Mouse (Mus musculus): Measurements from ENCODE around the gene Rab43. TPM values are rescaled to one million over a fixed set of nuclear protein-coding genes. Genes with fewer than 3 reads are reported as not detected.

The Rab43 gene
- total RNA-seq (2021), result 10 to 100 TPM; 17.2 to 21.9 TPM
- long read RNA-seq, experiment 1, full-length matches to known transcripts, result 5 of 6 reads
- long read RNA-seq, experiment 1, partial matches to known transcripts, result 0 of 6 reads
- long read RNA-seq, experiment 1, other reads (novel, unspliced or antisense), result 1 of 6 reads
- long read RNA-seq, experiment 2, full-length matches to known transcripts, result 3 of 3 reads
- long read RNA-seq, experiment 2, partial matches to known transcripts, result 0 of 3 reads
- long read RNA-seq, experiment 2, other reads (novel, unspliced or antisense), result 0 of 3 reads

DNA sequence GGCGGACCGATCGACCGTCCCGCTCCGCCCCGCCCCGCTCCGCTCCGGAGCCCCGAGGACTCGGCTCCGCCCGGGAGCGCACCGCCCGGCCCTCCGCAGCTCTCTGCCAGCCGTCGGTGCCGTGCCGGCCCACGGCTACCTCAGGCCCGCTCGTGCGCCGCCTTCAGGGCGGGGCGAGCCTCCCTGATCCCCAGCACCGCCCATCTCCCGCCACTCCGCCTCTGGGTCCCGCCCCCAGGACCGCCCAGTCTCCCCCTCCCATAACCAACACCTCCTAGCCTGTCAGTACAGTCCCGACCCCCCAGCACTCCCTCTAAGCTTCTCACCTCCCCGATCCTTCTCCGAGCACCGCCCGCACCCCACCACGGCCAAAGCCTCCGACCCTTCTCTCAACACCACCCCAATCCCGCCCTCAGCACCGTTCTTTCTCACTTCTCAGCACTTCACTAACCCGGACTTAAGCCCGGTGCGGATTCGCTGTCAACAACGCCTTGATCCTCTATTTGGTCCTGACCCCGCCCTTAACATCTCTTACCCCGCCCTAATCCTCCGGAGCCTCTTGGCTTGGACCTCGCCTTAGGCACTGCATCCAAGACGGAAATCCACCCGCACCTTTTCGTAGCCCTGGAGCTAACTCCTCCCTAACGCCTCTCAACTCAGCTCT is at the start of gene Rab43:
Gene Rab43, minus strand, starts transcription at position 490 of the 664 bp plus-strand sequence.
- peak; percentile 84 to 92 for DNase-seq (ENCODE audit: low spot score in 2 of 2)

DNA sequence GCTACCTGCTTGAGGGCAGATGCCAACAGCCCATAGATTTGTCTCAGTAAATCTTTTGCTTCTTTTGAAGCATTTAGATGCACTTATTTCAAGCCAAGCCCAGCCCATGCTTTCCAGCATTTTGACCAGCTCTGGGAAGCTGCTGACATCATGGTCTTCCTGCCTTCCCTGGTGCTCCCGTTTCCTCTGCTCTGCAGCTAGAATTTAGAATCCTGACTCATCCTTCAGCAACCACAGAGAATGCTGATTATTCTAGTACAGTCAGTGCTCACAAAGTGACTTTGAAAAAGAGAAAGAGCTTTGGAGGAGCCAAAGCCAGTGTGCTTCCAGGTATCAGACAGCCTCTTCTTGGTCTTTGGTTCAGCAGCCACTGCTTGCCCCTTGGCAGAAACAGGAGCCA is 45.1 kb upstream of the Rab43 start:
- no peak for DNase-seq (ENCODE audit: low spot score in 2 of 2)

DNA sequence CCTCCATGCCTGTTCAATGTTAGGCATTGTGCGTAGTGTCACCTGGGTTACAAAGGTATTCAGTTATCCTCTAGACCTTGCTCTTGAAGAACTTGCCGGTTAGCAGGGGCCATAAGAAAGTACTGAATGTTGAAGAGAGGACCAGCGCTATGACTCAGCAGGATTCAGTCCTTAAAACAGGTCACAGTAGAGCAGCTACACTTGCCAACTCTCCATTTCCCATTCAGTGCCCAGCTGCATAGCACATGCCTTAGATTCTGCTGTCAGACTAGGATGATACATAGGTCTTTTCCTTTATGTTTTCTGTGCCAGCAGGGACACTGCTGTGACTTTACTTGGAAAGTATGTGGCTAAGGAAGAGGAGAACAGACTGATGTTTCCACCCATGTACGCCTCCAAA is 41.5 kb upstream of the Rab43 start:
- no peak for DNase-seq (ENCODE audit: low spot score in 2 of 2)

DNA sequence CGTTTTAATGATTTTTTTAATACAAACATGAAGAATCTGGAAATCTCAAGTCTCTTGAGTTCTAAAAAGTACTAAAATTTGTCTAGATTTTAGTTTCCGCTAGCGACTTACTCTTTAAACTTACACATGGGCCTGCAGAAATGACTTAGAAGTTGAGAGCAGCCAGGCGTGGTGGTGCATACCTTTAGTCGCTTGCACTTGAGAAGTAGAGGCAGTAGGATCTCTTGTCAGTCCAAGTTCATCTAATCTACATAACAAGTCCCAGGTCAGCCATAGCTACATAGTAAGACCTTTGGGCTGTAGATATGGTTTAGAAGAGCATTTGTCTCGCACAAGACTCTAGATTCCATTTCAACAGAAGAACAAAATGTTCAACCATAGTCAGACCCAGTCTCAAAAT is 39.9 kb upstream of the Rab43 start:
- DNase-seq (ENCODE audit: low spot score in 2 of 2), result no peak

DNA sequence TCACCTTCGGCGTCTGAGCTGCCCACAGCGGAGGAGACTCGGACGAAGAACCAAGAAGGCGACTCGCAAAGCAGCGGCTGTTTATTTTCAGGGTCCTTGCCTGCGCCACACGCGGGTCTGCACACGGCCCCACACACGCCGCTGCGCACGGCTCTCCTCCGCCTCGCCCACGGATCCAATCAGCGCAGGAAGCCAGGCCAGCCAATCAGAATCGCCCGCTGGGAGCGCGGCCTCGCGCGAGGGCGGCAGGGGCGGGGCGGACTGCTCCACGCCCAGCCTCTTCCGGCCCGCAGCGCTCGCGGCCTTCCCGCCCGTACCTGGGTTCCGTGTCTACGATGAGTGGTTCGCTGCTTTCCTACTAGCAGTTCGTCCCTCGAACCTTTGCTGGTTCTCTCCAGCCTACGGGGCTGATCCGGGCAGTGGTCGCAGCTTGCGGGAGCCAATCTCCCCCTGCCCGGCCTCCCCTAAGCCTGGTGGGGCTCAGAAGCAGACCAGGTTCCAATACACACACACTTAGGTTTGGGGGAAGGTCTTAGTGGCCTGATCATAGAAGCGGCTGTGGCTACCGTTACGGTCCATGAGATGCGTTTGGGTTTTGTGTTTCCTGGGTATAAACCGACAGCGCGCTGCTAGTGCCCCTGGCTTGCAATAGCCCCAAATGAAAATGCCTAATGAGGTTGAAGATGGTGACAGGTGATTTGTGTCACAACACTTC is 39.1 kb upstream of the Rab43 start, which contains the start of gene Cnbp:
Gene Cnbp, minus strand, starts transcription at position 207 of the 715 bp plus-strand sequence.
- DNase-seq (ENCODE audit: low spot score in 2 of 2), result peak; percentile 93 to 97

DNA sequence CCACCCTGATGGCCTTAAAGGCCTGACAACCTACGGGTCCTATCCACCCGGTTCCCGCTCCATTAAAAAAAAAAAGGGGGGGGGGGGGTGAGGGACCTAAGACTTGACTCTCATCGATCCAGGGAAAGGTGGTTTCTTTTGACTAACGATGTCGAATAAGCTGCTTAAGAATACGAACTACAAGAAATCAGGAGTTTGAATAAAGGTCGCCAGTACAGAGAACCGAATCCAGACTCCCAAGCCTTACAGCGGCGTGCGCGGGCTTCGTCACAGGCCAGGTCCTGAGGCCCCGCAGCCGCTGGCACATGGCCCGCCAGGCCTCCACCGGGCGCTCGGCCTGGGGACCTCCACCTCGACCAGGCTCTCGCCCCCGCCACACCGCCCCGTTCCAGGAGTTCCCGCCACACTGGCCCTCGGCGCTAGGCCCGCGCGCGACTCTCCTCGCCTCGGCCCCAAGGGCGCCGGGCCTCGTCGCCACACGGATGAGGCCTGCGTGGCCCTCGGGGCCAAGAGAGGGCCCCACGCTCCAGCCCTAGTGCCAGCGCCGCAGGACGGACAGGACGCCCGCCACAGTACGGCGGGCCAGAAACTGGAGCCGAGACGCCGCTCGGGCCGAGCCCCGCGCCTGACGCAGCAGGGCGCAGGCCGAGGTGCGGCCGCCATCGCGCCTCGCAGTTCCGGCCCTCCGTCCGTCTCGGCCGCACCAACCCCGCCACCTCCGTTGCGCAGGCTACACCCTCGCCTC is 38.4 kb upstream of the Rab43 start:
- peak in 1 of 2 experiments; percentile 55 for DNase-seq (ENCODE audit: low spot score in 2 of 2)

GRCm38 (mm10) chr6:87849780-87850154 is 37.8 kb upstream of the Rab43 start:
- no peak for DNase-seq (ENCODE audit: low spot score in 2 of 2)

- no peak for DNase-seq (ENCODE audit: low spot score in 2 of 2)
Observed at GRCm38 (mm10) chr6:87846813-87847212, 34.8 kb upstream of the Rab43 start.

GRCm38 (mm10) chr6:87845031-87845695 is 33.2 kb upstream of the Rab43 start:
- no peak for DNase-seq (ENCODE audit: low spot score in 2 of 2)

- DNase-seq (ENCODE audit: low spot score in 2 of 2), result no peak
Observed at GRCm38 (mm10) chr6:87842254-87842653, 30.3 kb upstream of the Rab43 start.

GRCm38 (mm10) chr6:87841635-87842034 is 29.7 kb upstream of the Rab43 start:
- DNase-seq (ENCODE audit: low spot score in 2 of 2), result no peak

DNA sequence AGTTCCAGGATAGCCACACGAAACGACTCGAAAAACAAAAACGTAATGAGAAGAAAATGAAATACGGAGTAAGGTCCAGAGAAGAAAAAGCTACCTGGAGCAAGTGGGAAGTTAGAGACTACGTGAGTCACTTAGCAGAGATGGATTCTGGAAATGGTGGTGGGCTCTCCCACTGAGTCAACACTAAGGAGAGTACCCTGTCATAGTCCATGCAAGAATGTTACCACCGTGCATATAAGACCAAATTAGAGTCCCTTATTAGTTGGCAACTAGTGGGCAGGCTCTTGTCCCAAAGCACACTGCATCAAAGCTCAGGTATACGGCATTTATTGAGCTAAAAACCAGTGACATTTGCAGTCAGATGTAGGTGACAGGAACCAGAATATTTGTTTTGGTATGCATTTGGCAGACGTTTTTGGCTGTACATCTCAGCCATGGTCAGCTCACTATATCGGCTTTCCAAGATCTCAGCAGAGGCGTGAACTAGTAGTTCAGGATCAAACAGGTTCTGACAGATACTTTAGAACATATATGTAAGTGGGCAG is 27.9 kb upstream of the Rab43 start:
- no peak for DNase-seq (ENCODE audit: low spot score in 2 of 2)

DNA sequence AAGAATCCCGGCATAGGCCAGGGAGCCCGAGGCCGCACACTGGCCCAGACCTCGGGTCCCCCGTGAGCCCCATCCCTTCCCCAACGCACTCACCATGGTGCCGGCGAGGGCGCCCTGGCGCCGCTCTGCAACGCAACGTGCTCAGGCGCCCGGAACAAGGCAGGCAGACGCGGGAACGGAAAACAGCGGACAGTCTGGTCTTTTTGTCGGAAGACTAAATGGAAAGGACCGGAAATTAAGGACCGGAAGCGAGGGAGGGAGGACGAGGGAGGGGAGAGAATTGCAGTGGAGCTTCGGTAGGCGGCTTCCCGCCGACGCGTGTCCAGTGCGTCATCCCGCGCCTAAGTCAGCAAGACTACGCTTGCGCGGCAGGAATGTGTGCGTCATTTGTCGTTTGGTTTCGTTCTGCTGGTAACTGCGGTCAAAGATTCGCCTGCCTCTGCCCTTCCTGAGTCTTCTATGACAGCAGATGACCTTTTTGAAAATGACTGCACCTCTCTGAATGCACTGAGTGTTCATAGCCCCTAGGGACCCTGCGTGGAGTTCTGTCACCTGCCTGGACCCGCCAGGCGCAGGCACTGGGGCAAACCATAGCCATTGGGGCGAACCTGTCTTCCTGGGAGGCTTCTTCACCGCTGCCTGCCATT is 26.7 kb upstream of the Rab43 start, which contains the start of gene Isy1:
Gene Isy1, minus strand, starts transcription at position 248 of the 647 bp plus-strand sequence.
- DNase-seq (ENCODE audit: low spot score in 2 of 2), result peak; percentile 92 to 97

GRCm38 (mm10) chr6:87835695-87836094 is 23.7 kb upstream of the Rab43 start, which contains the start of gene Gm45140:
TSS of gene Gm45140 (minus strand) at chr6:87835795.
- no peak for DNase-seq (ENCODE audit: low spot score in 2 of 2)

GRCm38 (mm10) chr6:87820366-87820765 is 8.4 kb upstream of the Rab43 start:
- no peak for DNase-seq (ENCODE audit: low spot score in 2 of 2)

DNA sequence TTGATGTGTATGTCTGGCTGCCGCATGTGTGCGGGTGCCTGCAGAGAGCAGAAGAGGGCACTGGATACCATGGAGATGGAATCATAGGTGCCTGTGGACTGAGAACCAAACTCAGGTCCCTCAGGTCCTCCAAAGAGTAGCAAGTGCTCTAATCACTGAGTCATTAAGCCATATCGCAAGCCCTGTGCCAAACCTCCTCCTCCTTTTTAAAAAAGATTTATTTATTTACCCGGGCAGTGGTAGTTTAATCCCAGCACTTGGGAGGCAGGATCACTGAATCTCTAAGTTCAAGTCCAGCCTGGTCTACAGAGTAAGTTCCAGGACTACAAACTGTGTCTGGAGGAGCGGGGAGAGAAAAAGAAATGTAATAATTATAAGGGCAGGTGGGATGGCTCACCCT is 2.5 kb upstream of the Rab43 start:
- DNase-seq (ENCODE audit: low spot score in 2 of 2), result no peak

GRCm38 (mm10) chr6:87812656-87813055 is 692 bp upstream of the Rab43 start:
- DNase-seq (ENCODE audit: low spot score in 2 of 2), result no peak

- peak; percentile 18 to 32 for DNase-seq (ENCODE audit: low spot score in 2 of 2)
Observed at GRCm38 (mm10) chr6:87810713-87811669, 973 bp downstream of the Rab43 start.

GRCm38 (mm10) chr6:87810311-87810710 is 1.7 kb downstream of the Rab43 start:
- no peak for DNase-seq (ENCODE audit: low spot score in 2 of 2)

Data from layer of hippocampus, postnatal 14 days (tissue).